Mouse (Mus musculus) G1E (cell line): ENCODE data around the gene Slc37a2.

ENCODE experiments used
- CTCF ChIP-seq: IDR thresholded peaks from 2 replicates; pipeline ENCODE4 v1.5.1; 2012; ENCODE audit warnings: low read depth, low read length, inconsistent platforms, mixed read lengths
- GATA1 ChIP-seq: IDR thresholded peaks from 2 replicates; pipeline ENCODE4 v1.6.1; 2012; ENCODE audit warnings: borderline replicate concordance, low read length, inconsistent platforms, mixed read lengths
- TAL1 ChIP-seq: conservative IDR thresholded peaks from 2 replicates; pipeline ENCODE4 v1.6.1; 2012; ENCODE audit warnings: low read depth, low read length, inconsistent platforms, mixed read lengths

DNA sequence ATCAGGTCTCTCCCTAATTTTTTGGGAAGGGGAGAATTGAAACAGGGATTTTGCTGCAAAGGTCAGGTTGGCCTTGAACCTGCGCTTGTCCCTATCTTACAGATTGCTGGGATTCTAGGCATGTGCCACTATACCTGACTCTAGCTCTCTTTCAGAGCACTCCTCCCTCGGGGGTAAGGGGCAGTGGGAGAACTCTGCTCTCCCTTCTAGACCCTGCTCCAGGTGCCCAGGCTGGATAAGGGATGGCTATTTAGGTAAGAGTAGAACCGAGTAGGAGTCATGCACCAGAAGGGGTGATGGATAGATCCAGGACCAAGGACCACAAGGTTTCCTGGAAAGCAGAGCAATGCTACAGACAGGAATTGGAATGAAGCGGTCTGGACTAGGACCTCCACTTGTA lies 75.9 kb downstream of the Slc37a2 start:
- TF ChIP-seq CTCF (no peak), TAL1 (no peak), GATA1 (no peak)
